Mouse (Mus musculus) intestine, embryonic 14.5 days (tissue): Measurements from ENCODE around the gene Reln. TPM values are rescaled to one million over a fixed set of nuclear protein-coding genes. Genes with fewer than 3 reads are reported as not detected.

Experiments used
- ATAC-seq: fragments of 200-750 bp; cut with Nextera tagmentation; replicated peaks from 2 replicates; pipeline ENCODE4 v1.8.0; 2017; ENCODE audit warnings: low read depth, moderate number of reproducible peaks, moderate TSS enrichment, moderate library complexity; ENCODE audit not compliant: low FRiP score, low TSS enrichment
- DNase-seq: peaks from one replicate; pipeline ENCODE4 v3.0.0-alpha.2; 2018; ENCODE audit warnings: low spot score
- H3K27ac ChIP-seq: fragments of 300-500 bp; sonication (generic); 2 replicates; pipeline ENCODE4 v1.5.1; 2014; ENCODE audit warnings: low read depth, mild to moderate bottlenecking, control low read depth
- H3K27me3 ChIP-seq: fragments of 300-500 bp; sonication (generic); replicated peaks from 2 replicates; pipeline ENCODE4 v1.6.1; 2014; ENCODE audit warnings: low read length, control low read depth; ENCODE audit not compliant: control insufficient read depth, insufficient read depth
- H3K36me3 ChIP-seq: fragments of 300-500 bp; sonication (generic); 2 replicates; pipeline ENCODE4 v1.6.1; 2014; ENCODE audit warnings: low read length, control low read depth; ENCODE audit not compliant: control insufficient read depth, insufficient read depth
- H3K4me1 ChIP-seq: fragments of 300-500 bp; sonication (generic); replicated peaks from 2 replicates; pipeline ENCODE4 v1.6.1; 2014; ENCODE audit warnings: low read length, control low read depth, mixed read lengths; ENCODE audit not compliant: control insufficient read depth, insufficient read depth
- H3K4me2 ChIP-seq: fragments of 300-500 bp; sonication (generic); 2 replicates; pipeline ENCODE4 v1.6.1; 2014; ENCODE audit warnings: low read length
- H3K4me3 ChIP-seq: fragments of 300-500 bp; sonication (generic); 2 replicates; pipeline ENCODE4 v1.5.1; 2014; ENCODE audit warnings: low read depth, low read length, control low read depth, mixed read lengths
- H3K9ac ChIP-seq: fragments of 300-500 bp; sonication (generic); 2 replicates; pipeline ENCODE4 v1.6.1; 2014; ENCODE audit warnings: mild to moderate bottlenecking, low read length
- H3K9me3 ChIP-seq: fragments of 300-500 bp; sonication (generic); 2 replicates; pipeline ENCODE4 v1.6.1; 2016; ENCODE audit warnings: low read length, control low read depth; ENCODE audit not compliant: control insufficient read depth
- WGBS: fragments of 180-500 bp; shearing (Covaris S2); extraction: QIAGEN DNeasy Blood & Tissue Kit; methylation state at CpG from one replicate; pipeline ENCODE4 v1.1.7; 2014; 5-methylcytosine and 5-hydroxymethylcytosine counted together
- polyA plus RNA-seq: library from polyadenylated mRNA; unstranded; fragments of >200 nt; fragmentation: Nextera tagmentation; extraction: Ambion mirVana; gene quantifications from 2 replicates; pipeline ENCODE4 v1.2.1, GENCODE M21; 2014

The Reln gene
- polyA plus RNA-seq, 1 experiment from 2014 or later: 3.7 TPM

DNA sequence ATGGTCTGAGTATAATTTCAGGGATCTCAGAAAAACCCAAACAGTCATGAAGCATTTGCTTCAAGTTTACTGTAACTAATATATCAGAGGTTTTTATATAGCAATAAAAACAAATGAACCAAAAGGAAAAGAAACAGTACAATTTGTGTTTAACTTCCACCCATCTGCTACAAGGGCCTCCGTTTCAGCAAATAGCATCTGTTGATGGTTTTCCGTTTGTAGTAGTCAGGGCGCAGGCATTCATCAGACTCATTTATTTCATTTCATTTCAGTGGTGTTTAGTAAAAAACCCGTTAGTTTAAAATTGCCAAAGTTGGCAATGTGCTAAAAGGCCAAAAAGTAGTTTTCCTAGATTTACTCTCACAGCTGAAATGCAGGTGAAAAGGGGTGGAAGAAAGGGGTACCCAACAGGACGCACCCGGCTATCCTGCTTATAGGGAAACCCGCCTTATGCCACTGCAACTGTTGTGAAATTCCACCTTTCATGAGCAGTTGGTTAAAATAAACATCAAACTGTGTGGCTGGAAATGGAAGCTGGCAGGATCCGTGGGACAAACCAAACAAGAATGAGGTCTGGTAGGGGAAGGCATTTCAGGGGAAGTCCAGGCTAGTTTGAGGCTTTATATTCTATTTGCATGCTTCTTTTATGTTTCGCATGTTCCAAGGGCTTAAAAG lies 237.6 kb downstream of the Reln start:
- ATAC-seq: no peak
- Histone ChIP-seq H3K27me3 (no peaks in the 10 kb centered on the region), H3K4me2 (no peak overlapping the region), H3K9ac (no peak overlapping the region), H3K4me1 (no peaks in the 10 kb centered on the region), H3K36me3 (no peaks in the 10 kb centered on the region), H3K27ac (no peak overlapping the region), H3K9me3 (no peaks in the 10 kb centered on the region), H3K4me3 (no peak overlapping the region)
- DNase-seq: no peak
- WGBS: 59% methylated on average over 9 of the region's 9 CpGs

DNA sequence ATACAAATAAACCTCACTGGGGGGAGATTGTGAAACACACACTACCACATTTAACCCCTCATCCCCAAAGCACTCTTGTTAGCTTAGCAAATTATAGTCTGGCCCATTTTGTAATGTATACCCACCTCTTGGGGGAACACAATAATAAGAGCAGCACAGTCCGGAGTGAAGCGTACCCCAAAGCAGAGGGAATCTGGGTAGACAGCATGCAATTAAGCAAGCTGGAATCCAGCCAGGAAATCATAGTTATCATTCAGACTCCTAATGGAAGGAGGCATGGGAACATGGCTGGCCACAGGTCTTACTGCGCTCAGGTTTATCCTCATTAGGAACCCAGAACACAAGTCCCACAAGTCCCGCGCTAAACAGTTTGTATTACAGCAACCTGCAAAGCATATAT lies 249.5 kb downstream of the Reln start:
- DNase-seq (no peak), ATAC-seq (no peak)
- H3K4me1 ChIP-seq: no peaks in the 10 kb centered on the region
- H3K27ac ChIP-seq: no peak overlapping the region
- H3K4me3 ChIP-seq: no peak overlapping the region
- H3K9ac ChIP-seq: no peak overlapping the region
- H3K9me3 ChIP-seq: no peaks in the 10 kb centered on the region
- WGBS: 89% methylated on average over 5 of the region's 5 CpGs
- no peaks in the 10 kb centered on the region for H3K27me3 ChIP-seq
- no peak overlapping the region for H3K4me2 ChIP-seq
- no peaks in the 10 kb centered on the region for H3K36me3 ChIP-seq

DNA sequence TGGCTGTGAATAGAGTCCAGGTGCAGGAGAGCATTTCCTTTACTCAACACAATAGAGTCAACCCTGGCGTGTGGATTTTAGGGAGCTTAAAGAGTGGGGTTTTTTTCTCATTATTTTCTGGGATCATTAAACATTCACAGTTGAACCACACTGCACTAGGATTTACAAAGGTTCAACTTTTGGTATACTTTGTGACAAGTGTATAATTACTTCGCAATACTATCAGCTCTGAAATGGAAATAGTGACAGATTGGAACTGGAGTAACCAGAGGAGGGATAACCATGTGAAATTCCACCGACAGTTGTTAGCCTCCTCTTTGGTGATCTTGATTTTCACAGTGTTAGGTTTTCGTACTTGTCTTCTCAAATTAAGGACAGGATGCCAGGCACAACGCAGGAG lies 250.5 kb downstream of the Reln start:
- Histone ChIP-seq H3K27ac (no peak overlapping the region), H3K27me3 (no peaks in the 10 kb centered on the region), H3K9me3 (no peaks in the 10 kb centered on the region), H3K36me3 (no peaks in the 10 kb centered on the region), H3K4me3 (no peak overlapping the region), H3K4me2 (no peak overlapping the region), H3K4me1 (no peaks in the 10 kb centered on the region), H3K9ac (no peak overlapping the region)
- DNase-seq (no peak), ATAC-seq (no peak)
- WGBS: 82% methylated on average over 5 of the region's 5 CpGs

DNA sequence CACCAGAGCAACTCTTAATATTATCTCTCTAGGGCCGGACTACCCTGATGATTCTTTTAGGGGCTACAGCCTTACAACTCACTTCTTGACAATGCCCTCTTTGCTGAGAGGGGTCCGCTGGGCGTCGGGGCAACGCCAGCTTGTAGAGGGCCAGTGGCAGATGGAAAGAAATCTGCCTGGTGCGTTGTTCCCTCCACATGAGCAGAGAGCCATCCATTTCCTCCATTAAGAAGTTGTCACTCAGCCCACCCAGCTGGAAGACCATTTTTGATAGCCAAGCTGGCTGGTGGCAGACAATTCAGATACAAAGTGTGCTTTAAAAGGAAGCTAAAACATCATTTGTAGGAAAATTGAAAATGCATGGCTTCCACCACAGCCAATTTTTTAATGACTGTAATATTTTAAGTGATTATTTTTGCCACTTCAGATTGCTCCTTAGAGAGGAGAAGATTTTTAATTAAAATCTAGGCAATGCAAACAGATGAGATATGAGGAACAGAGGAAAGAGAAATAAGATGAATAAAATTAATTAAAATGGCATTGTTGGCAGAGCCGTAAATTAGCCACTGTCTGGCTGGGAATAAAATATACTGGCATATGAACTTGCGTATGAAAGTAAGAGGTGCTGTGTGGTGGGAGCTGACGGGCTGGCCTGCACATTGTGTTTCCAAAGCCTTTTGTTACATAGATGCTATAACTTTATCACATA lies 251.2 kb downstream of the Reln start:
- H3K9me3 ChIP-seq: no peaks in the 10 kb centered on the region
- DNase-seq: no peak
- 76% methylated on average over 9 of the region's 9 CpGs for WGBS
- H3K36me3 ChIP-seq: no peaks in the 10 kb centered on the region
- H3K27ac ChIP-seq: no peak overlapping the region
- H3K27me3 ChIP-seq: no peaks in the 10 kb centered on the region
- no peak for ATAC-seq
- H3K4me3 ChIP-seq: no peak overlapping the region
- no peak overlapping the region for H3K9ac ChIP-seq
- H3K4me1 ChIP-seq: no peaks in the 10 kb centered on the region
- H3K4me2 ChIP-seq: no peak overlapping the region

DNA sequence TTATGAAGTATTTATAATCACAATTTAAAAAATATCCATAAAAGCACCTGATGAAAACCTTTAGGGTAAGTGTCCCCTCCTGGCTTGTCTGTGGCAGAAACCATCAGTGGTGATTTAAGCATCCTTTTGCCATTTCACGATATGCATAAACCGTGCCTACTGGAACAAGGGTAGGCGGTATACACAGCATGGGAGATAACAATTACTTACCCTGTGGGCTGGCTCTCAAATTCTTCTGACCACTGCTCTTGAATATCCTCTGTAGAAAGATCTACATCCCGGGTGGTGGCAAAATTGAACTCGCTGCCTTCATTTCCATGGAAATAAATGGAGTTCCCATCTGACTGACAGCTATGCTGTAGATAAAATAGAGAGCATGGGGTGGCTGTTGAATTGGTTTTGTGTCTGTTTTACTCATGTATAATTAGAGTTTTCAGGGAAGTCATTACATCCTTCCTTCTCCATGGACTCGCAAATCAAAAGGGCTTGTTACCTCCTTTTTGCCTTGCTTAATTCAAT lies 264.0 kb downstream of the Reln start:
- H3K27me3 ChIP-seq: no peaks in the 10 kb centered on the region
- no peak overlapping the region for H3K27ac ChIP-seq
- no peaks in the 10 kb centered on the region for H3K9me3 ChIP-seq
- WGBS: 89% methylated on average over 6 of the region's 6 CpGs
- DNase-seq (no peak), ATAC-seq (no peak)
- H3K4me1 ChIP-seq: no peaks in the 10 kb centered on the region
- no peaks in the 10 kb centered on the region for H3K36me3 ChIP-seq
- no peak overlapping the region for H3K9ac ChIP-seq
- H3K4me2 ChIP-seq: no peak overlapping the region
- no peak overlapping the region for H3K4me3 ChIP-seq

DNA sequence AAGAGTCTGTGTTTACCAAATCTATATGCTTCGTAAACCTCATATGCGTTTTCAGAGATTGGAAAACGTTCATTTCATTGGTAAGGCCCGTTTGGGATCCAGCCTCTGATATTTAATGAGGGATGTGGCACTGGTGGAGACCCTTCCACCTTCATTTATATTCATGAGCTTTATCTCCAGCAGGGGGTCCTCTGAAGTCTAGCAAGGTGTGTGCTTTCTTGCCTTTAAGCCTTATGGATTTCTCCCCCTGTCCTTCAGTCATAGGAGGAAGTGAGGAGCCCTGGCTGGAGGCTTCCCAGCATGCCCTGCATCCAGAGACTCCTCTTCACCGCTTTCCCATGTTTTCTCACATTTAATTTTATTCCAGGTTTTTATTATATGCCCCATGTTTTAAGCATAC lies 269.5 kb downstream of the Reln start:
- Histone ChIP-seq H3K27me3 (no peaks in the 10 kb centered on the region), H3K9ac (no peak overlapping the region), H3K4me3 (no peak overlapping the region), H3K4me1 (no peaks in the 10 kb centered on the region), H3K27ac (no peak overlapping the region), H3K4me2 (no peak overlapping the region), H3K36me3 (no peaks in the 10 kb centered on the region), H3K9me3 (no peaks in the 10 kb centered on the region)
- ATAC-seq: no peak
- DNase-seq: no peak
- WGBS: 61% methylated on average over 5 of the region's 5 CpGs

DNA sequence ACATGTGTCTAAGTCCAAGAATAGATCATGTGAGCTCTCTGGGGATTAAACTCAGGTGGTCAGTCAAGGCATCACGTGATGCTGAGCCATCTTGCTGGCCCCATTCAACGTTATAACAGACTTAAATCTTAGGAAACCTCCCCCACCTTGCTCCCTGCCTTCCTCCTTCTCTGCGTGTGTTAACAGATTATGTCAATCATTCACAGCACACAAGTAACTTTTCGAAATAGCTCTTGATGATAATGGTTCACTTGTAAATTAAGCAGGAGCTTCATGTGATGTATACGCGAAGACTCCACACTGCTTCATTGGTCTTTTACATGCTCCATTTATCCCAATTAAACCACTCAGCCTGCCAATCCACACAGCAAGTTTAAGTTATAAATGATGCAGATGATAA lies 271.9 kb downstream of the Reln start:
- Histone ChIP-seq H3K4me1 (no peaks in the 10 kb centered on the region), H3K36me3 (no peaks in the 10 kb centered on the region), H3K27me3 (no peaks in the 10 kb centered on the region), H3K9ac (no peak overlapping the region), H3K27ac (no peak overlapping the region), H3K4me3 (no peak overlapping the region), H3K4me2 (no peak overlapping the region), H3K9me3 (no peaks in the 10 kb centered on the region)
- DNase-seq: no peak
- 81% methylated on average over 6 of the region's 6 CpGs for WGBS
- no peak for ATAC-seq

DNA sequence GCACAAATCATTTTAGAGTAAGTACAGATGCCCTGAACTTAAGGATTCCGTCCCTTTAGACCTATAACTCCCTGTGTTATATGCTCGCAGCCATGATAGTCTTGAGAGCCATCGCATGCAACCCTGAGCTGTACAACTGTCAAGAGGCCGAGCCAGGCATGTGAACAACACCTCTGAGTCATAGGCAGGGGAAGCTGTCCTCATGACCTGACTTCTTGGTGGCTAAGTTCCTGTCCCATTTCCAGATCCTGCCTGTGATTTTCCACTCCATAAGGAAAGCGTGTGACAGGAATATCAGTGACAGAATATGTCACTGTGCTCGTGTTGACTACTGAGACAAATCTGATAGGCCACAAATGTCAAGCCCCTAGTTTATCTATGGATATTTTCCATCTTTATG lies 285.3 kb downstream of the Reln start:
- no peak overlapping the region for H3K4me2 ChIP-seq
- no peak for ATAC-seq
- WGBS: 83% methylated on average over 6 of the region's 6 CpGs
- H3K36me3 ChIP-seq: no peaks in the 10 kb centered on the region
- no peaks in the 10 kb centered on the region for H3K9me3 ChIP-seq
- H3K27me3 ChIP-seq: no peaks in the 10 kb centered on the region
- no peak overlapping the region for H3K9ac ChIP-seq
- no peak overlapping the region for H3K4me3 ChIP-seq
- no peak overlapping the region for H3K27ac ChIP-seq
- no peak for DNase-seq
- no peaks in the 10 kb centered on the region for H3K4me1 ChIP-seq

DNA sequence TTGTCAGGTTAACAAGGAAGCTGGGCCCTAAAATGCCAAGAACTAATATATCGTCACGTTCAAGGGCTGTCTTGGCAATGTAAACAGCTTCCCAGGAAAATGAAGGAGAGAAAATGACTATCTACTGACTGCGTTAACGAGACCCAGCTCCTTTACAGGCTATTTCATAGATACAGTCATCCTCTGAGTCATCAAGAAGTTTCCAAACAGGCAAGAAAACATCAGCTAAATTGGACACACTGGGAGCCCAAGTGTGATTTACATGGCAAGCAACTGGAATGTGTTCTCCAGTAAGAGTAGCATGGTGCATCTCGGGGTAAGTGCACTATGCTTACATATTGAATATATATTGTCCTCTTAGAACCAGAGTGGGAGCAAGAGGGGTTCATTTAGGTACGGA lies 302.7 kb downstream of the Reln start:
- no peaks in the 10 kb centered on the region for H3K9me3 ChIP-seq
- 85% methylated on average over 6 of the region's 6 CpGs for WGBS
- no peaks in the 10 kb centered on the region for H3K4me1 ChIP-seq
- H3K27ac ChIP-seq: no peak overlapping the region
- DNase-seq: no peak
- no peak overlapping the region for H3K4me2 ChIP-seq
- no peaks in the 10 kb centered on the region for H3K27me3 ChIP-seq
- H3K9ac ChIP-seq: no peak overlapping the region
- no peak overlapping the region for H3K4me3 ChIP-seq
- no peaks in the 10 kb centered on the region for H3K36me3 ChIP-seq
- no peak for ATAC-seq
